Mouse (Mus musculus) hindbrain, embryonic 12.5 days (tissue): ENCODE results near the gene Olfr770. TPM values are rescaled to one million over a fixed set of nuclear protein-coding genes. Genes with fewer than 3 reads are reported as not detected.
"Not testable (repeated sequence)": the region's sequence is repeated elsewhere in the genome, so short reads cannot be mapped to it uniquely, and the experiment has no call there.

ENCODE experiments used
- ATAC-seq: fragments of 200-750 bp; cut with Nextera tagmentation; 2 replicates; pipeline ENCODE4 v1.8.0; 2017; ENCODE audit warnings: moderate TSS enrichment; ENCODE audit not compliant: low FRiP score
- H3K27ac ChIP-seq: fragments of 300-500 bp; sonication (generic); 2 replicates; pipeline ENCODE4 v1.5.1; 2016; ENCODE audit warnings: mild to moderate bottlenecking
- H3K27me3 ChIP-seq: fragments of 300-500 bp; sonication (generic); 2 replicates; pipeline ENCODE4 v1.6.1; 2016; ENCODE audit warnings: mild to moderate bottlenecking
- H3K36me3 ChIP-seq: fragments of 300-500 bp; sonication (generic); 2 replicates; pipeline ENCODE4 v1.6.1; 2016; ENCODE audit warnings: mild to moderate bottlenecking
- H3K4me1 ChIP-seq: fragments of 300-500 bp; sonication (generic); 2 replicates; pipeline ENCODE4 v1.6.1; 2016
- H3K4me2 ChIP-seq: fragments of 300-500 bp; sonication (generic); replicated peaks from 2 replicates; pipeline ENCODE4 v1.6.1; 2016; ENCODE audit warnings: mild to moderate bottlenecking
- H3K4me3 ChIP-seq: fragments of 300-500 bp; sonication (generic); 2 replicates; pipeline ENCODE4 v1.5.1; 2016; ENCODE audit warnings: mild to moderate bottlenecking
- H3K9ac ChIP-seq: fragments of 300-500 bp; sonication (generic); 2 replicates; pipeline ENCODE4 v1.6.1; 2016; ENCODE audit warnings: mild to moderate bottlenecking, moderate library complexity
- H3K9me3 ChIP-seq: fragments of 300-500 bp; sonication (generic); replicated peaks from 2 replicates; pipeline ENCODE4 v1.6.1; 2016; ENCODE audit warnings: mild to moderate bottlenecking
- WGBS: fragments of 180-500 bp; shearing (Covaris S2); methylation state at CpG from one replicate; pipeline ENCODE4 v1.1.7; 2016; 5-methylcytosine and 5-hydroxymethylcytosine counted together
- polyA plus RNA-seq: library from polyadenylated mRNA; unstranded; fragments of >200 nt; fragmentation: Nextera tagmentation; extraction: Ambion mirVana; gene quantifications from 2 replicates; pipeline ENCODE4 v1.2.1, GENCODE M21; 2016

Olfr770 gene
- not detected in 2 replicates for polyA plus RNA-seq

DNA sequence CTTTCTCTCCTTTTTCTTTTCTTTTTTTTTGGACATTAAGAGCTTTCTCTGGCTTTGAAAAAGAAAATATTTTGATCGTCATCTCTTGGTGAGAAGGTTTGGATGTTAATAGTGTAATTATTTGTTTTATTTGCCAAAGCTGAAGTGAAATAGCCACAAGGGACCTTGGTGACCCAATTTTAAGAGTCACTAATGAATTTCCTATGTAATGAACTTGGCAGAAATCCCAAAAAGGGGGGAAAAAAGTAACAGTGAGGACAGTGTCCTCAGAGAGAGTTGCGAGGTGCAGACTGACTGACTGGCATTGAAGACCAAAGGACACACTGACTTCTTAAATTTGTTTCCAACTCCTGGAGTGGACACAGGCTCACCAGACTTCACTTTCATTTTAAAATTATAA, at the start of gene Olfr770:
Gene Olfr770, minus strand, starts transcription at position 101 of the 400 bp plus-strand sequence.
- Histone ChIP-seq H3K4me1 (no peaks in the 10 kb centered on the region), H3K36me3 (no peaks in the 10 kb centered on the region), H3K27ac (no peak within 1 kb of the TSS), H3K4me2 (no peak within 1 kb of the TSS), H3K9ac (no peak within 1 kb of the TSS), H3K4me3 (no peak within 1 kb of the TSS), H3K27me3 (no peaks in the 10 kb centered on the region), H3K9me3 (no peaks in the 10 kb centered on the region)
- WGBS, result 93% methylated on average over 2 of the region's 2 CpGs
- no peak for ATAC-seq

DNA sequence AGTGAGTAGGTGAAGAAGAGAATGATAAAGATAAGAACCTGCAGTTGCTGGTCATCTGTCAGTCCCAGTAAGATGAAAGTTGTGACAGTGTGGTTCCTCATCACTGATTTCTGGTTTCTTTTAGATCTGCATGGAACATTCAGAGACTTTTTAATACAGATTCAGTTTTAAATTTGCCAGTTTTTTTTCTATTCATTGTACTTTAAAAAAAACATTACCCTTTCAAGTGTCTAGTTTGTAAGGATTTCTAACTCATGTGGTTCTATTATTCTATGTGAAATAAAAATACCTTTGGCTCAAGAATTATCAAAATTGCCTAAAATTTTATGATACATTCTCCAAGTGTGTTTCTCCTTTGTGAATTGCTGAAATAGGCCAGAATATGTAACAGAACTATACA, 48.5 kb upstream of the Olfr770 start, which contains the start of gene Olfr773:
Gene Olfr773, minus strand, starts transcription at position 101 of the 400 bp plus-strand sequence.
- H3K9ac ChIP-seq, result not testable (repeated sequence)

DNA sequence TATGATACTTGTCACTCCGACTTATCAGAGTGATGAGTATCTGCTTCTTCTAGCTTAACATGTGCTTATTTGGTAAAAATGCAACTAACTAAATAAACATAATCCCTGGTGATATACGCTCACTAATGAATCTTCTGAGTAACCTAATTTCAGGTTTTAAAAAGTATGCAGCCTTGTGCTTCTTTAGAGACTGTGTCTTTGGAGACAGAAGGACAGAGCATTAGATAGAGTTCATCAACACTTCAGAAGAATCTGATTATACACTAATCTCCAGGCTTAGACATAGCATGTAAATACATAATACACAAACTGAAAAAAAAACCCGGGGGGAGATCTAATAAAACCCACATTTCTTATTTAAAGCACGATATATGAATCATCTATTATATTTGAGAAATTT, 39.0 kb upstream of the Olfr770 start, which contains the start of gene Olfr772:
Gene Olfr772, minus strand, starts transcription at position 101 of the 400 bp plus-strand sequence.
- H3K4me1 ChIP-seq, H3K27ac ChIP-seq, H3K27me3 ChIP-seq, H3K36me3 ChIP-seq, H3K9ac ChIP-seq, H3K9me3 ChIP-seq, H3K4me3 ChIP-seq, ATAC-seq, H3K4me2 ChIP-seq: not testable (repeated sequence)
- WGBS, result 88% methylated on average over 3 of the region's 4 CpGs

More for the DNA sequence above, 48.5 kb upstream of the Olfr770 start, which contains the start of gene Olfr773:
- H3K27me3 ChIP-seq, H3K4me3 ChIP-seq, H3K36me3 ChIP-seq, H3K4me1 ChIP-seq, H3K27ac ChIP-seq, H3K9me3 ChIP-seq, H3K4me2 ChIP-seq, ATAC-seq: not testable (repeated sequence)

DNA sequence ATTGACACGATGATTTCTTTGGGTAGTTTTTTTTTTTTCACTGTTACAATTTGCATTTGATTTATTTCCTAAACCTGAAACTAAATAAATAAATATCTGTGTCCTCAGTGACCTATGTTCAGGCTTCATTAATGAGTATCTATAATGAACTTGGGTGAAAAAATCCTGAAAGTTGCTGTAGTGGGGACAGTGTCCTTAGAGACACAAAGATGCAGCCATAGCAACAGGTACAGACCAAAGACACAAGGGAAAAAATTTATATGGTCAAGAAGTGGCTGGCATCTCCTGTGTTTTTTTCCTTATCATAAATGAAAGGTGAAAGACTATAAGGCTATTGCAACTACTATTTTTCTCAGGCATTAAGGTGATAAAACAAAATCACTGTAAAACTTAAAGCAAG, 25.9 kb upstream of the Olfr770 start, which contains the start of gene Olfr771:
Gene Olfr771, minus strand, starts transcription at position 101 of the 400 bp plus-strand sequence.
- Histone ChIP-seq H3K4me3 (no peak within 1 kb of the TSS), H3K4me2 (no peak within 1 kb of the TSS), H3K9me3 (no peaks in the 10 kb centered on the region), H3K9ac (no peak within 1 kb of the TSS), H3K4me1 (no peaks in the 10 kb centered on the region), H3K27me3 (no peaks in the 10 kb centered on the region), H3K36me3 (no peaks in the 10 kb centered on the region), H3K27ac (no peak within 1 kb of the TSS)
- ATAC-seq, result no peak
- WGBS, result 92% methylated on average over 1 of the region's 1 CpGs

DNA sequence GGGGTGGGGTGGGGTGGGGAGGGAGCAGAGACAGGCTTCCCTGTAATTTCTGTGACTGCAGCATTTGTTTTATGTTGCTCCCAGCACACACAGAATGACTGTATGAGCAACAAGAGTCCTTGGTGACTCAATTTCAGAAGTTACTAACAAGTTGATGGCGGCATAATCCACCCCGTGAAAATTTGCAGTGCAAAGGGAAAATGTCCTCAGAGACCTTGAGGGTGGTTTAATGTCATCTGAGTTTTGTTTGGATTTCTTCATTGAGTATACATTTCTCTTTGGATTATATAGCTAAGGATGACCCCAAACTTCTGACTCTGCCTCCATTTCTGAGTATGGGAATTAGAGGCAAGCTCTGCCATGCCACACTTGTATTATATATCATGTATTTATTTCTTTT, 21.0 kb downstream of the Olfr770 start, which contains the start of gene Olfr769:
Gene Olfr769, minus strand, starts transcription at position 101 of the 400 bp plus-strand sequence.
- Histone ChIP-seq H3K4me1 (no peaks in the 10 kb centered on the region), H3K27ac (no peak within 1 kb of the TSS), H3K9me3 (no peaks in the 10 kb centered on the region), H3K4me3 (no peak within 1 kb of the TSS), H3K27me3 (no peaks in the 10 kb centered on the region), H3K4me2 (no peak within 1 kb of the TSS), H3K36me3 (no peaks in the 10 kb centered on the region), H3K9ac (no peak within 1 kb of the TSS)
- 86% methylated on average over 2 of the region's 2 CpGs for WGBS
- no peak for ATAC-seq

DNA sequence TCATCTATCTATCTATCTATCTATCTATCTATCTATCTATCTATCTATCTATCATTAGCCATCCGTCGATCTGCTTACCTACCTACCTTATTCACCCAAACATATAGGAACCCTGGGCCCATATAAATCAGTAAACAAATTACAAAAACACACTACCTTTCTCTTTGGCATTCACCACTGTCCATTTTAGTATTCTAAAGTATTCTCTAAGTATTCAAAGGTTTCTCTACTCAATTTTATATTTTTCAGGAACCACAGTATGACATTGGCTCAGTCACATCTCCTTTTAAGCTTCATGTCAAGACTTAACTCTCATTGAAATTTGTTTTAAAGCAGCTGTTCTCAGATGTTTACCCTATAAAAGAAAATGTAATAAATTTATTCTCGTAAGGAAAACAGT, 23.7 kb downstream of the Olfr770 start:
- Histone ChIP-seq H3K9ac (no peak overlapping the region), H3K27me3 (no peaks in the 10 kb centered on the region), H3K4me3 (no peak overlapping the region), H3K4me2 (no peak overlapping the region), H3K27ac (no peak overlapping the region), H3K36me3 (no peaks in the 10 kb centered on the region), H3K4me1 (no peaks in the 10 kb centered on the region), H3K9me3 (no peaks in the 10 kb centered on the region)
- no peak for ATAC-seq
- WGBS, result 92% methylated on average over 3 of the region's 3 CpGs

DNA sequence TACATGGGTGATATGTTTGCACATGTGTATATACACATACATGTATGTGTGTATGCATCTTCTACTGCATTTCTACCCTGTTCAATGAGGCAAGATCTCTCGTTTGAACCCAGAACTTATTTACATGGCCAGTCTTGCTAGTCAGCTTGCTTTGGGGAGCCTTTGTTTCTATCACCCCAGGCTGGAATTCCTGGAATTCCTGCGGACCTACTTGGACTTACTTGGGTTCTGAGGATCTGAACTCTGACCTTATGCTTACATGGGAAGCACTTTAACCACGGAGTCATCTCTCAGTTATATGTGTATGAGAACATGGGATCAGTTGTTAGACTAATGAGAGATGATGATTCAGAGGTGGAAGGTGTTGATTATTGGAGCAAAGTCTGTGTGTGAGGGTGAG, 37.6 kb downstream of the Olfr770 start:
- Histone ChIP-seq H3K36me3 (no peaks in the 10 kb centered on the region), H3K4me1 (no peaks in the 10 kb centered on the region), H3K27ac (no peak overlapping the region), H3K9me3 (no peaks in the 10 kb centered on the region), H3K9ac (no peak overlapping the region), H3K4me2 (no peak overlapping the region), H3K4me3 (no peak overlapping the region), H3K27me3 (no peaks in the 10 kb centered on the region)
- no peak for ATAC-seq
- WGBS, result 38% methylated on average over 3 of the region's 3 CpGs

DNA sequence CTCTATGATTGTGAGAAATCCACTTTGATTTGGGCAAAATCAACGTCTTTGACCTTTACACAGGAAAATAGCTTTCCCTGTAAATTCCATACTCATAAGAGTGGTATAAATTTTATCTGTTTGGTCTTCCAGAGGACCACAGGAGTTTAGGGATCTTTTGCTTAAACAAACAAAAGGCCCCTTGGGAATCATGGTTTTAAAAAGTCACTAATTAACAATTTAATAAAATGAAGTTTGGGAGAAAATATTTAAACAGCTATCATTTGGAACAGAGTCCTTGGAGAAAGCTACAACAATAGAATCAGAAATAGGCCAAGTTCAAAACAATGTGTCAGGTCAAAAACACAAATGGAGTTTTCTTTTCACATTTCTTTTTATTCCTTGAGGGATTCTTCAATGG, 39.5 kb downstream of the Olfr770 start, which contains the start of gene Olfr768:
Gene Olfr768, minus strand, starts transcription at position 101 of the 400 bp plus-strand sequence.
- 78% methylated on average over 1 of the region's 1 CpGs for WGBS
- no peak for ATAC-seq

DNA sequence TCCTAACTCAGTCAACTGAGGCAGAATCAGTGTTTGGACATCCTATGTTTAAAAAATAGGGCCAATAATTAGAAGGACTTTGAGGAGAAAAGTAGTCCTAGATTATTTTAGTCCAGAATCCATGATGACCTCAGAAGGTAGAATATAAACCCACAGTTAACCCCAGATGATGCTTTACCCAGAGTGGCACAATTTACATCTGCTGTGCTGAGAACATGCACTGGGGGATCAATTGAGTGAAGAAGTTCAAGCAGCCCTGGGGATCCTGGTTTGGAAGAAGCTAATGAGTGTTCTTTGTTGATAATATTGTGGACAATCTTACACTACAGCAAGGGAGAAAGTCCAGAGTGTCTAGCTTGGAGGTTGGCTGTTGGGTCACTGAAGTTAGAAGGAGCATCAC, 56.0 kb downstream of the Olfr770 start, which contains the start of gene Olfr767:
Gene Olfr767, minus strand, starts transcription at position 101 of the 400 bp plus-strand sequence.
- not testable (repeated sequence) for H3K4me1 ChIP-seq, H3K9ac ChIP-seq, H3K4me2 ChIP-seq, H3K27me3 ChIP-seq, H3K36me3 ChIP-seq, H3K4me3 ChIP-seq, H3K9me3 ChIP-seq, ATAC-seq, H3K27ac ChIP-seq

More for the DNA sequence above, 39.5 kb downstream of the Olfr770 start, which contains the start of gene Olfr768:
- Histone ChIP-seq H3K36me3 (no peaks in the 10 kb centered on the region), H3K4me2 (no peak within 1 kb of the TSS), H3K27me3 (no peaks in the 10 kb centered on the region), H3K27ac (no peak within 1 kb of the TSS), H3K9ac (no peak within 1 kb of the TSS), H3K4me3 (no peak within 1 kb of the TSS), H3K4me1 (no peaks in the 10 kb centered on the region), H3K9me3 (no peaks in the 10 kb centered on the region)

Other genes with a start within 250 kb of the Olfr770 start
- 10.7 and 11.5 TPM in 2 replicates for gene Gdf11, start 247.3 kb downstream of the Olfr770 start, polyA plus RNA-seq
- gene Cd63, start 238.0 kb downstream of the Olfr770 start, polyA plus RNA-seq, result 258 and 273 TPM in 2 replicates
- gene Rdh5, start 216.1 kb downstream of the Olfr770 start, polyA plus RNA-seq, result 11.3 and 15.7 TPM in 2 replicates
- 210 and 235 TPM in 2 replicates for gene Bloc1s1, start 215.0 kb downstream of the Olfr770 start, polyA plus RNA-seq
- gene Itga7, start 205.2 kb downstream of the Olfr770 start, polyA plus RNA-seq, result 3.6 and 4.4 TPM in 2 replicates
- gene Mettl7b, start 178.0 kb downstream of the Olfr770 start, polyA plus RNA-seq, result not detected in 2 replicates
- gene Olfr9, start 149.6 kb downstream of the Olfr770 start, polyA plus RNA-seq, result not detected in 2 replicates
- gene Olfr763, start 128.2 kb downstream of the Olfr770 start, polyA plus RNA-seq, result not detected in 2 replicates
- not detected in 2 replicates for gene Olfr764-ps1, start 99.1 kb downstream of the Olfr770 start, polyA plus RNA-seq
- not detected in 2 replicates for gene Olfr765, start 89.0 kb downstream of the Olfr770 start, polyA plus RNA-seq
- gene Olfr766-ps1, start 70.0 kb downstream of the Olfr770 start, polyA plus RNA-seq, result not detected in 2 replicates
- not detected in 2 replicates for gene Olfr767, start 56.1 kb downstream of the Olfr770 start, polyA plus RNA-seq
- gene Olfr768, start 39.6 kb downstream of the Olfr770 start, polyA plus RNA-seq, result not detected in 2 replicates
- not detected in 2 replicates for gene Olfr769, start 21.1 kb downstream of the Olfr770 start, polyA plus RNA-seq
- gene Olfr771, start 25.8 kb upstream of the Olfr770 start, polyA plus RNA-seq, result not detected in 2 replicates
- gene Olfr772, start 38.9 kb upstream of the Olfr770 start, polyA plus RNA-seq, result not detected in 2 replicates
- gene Olfr773, start 48.4 kb upstream of the Olfr770 start, polyA plus RNA-seq, result not detected in 2 replicates
- not detected in 2 replicates for gene Olfr774, start 97.2 kb upstream of the Olfr770 start, polyA plus RNA-seq
- not detected in 2 replicates for gene Olfr775, start 109.4 kb upstream of the Olfr770 start, polyA plus RNA-seq
- gene Olfr776, start 120.1 kb upstream of the Olfr770 start, polyA plus RNA-seq, result not detected in 2 replicates
- gene Olfr777, start 132.5 kb upstream of the Olfr770 start, polyA plus RNA-seq, result not detected in 2 replicates
- not detected in 2 replicates for gene Olfr780, start 179.1 kb upstream of the Olfr770 start, polyA plus RNA-seq
- not detected in 2 replicates for gene Olfr781, start 189.9 kb upstream of the Olfr770 start, polyA plus RNA-seq
- not detected in 2 replicates for gene Olfr782, start 209.9 kb upstream of the Olfr770 start, polyA plus RNA-seq
- gene Olfr784, start 245.1 kb upstream of the Olfr770 start, polyA plus RNA-seq, result not detected in 2 replicates